Mouse (Mus musculus): ENCODE measurements at regions not wholly inside any gene's neighbourhood (a gene's known extent, or its start where the extent isn't known, plus 50 kb on each side); places are given as distances from the start of the nearest gene placed in this dataset.

- TF ChIP-seq POLR2A (IDR thresholded peaks at IDR 0.05; ENCODE audit: low read depth, low read length) (no peak), SMC3 (IDR thresholded peaks at IDR 0.05; ENCODE audit: low read depth, low read length) (no peak), CTCF (conservative IDR thresholded peaks at IDR 0.05 in 1 of 2, IDR thresholded peaks at IDR 0.05 in 1 of 2; ENCODE audit: low read depth in 2 of 2, low read length in 2 of 2) (no peak), USF1 (IDR thresholded peaks at IDR 0.05; ENCODE audit: low read depth, low read length) (no peak), TCF12 (IDR thresholded peaks at IDR 0.05; ENCODE audit: low read depth, low read length) (no peak), EP300 (IDR thresholded peaks at IDR 0.05; ENCODE audit: low read length) (no peak), POLR2AphosphoS2 (IDR thresholded peaks at IDR 0.05; ENCODE audit: low read depth, low read length) (no peak), ZKSCAN1 (IDR thresholded peaks at IDR 0.05; ENCODE audit: borderline replicate concordance, low read depth, low read length) (no peak), ZNF384 (IDR thresholded peaks at IDR 0.05; ENCODE audit: low read depth, low read length) (no peak), ZMIZ1 (IDR thresholded peaks at IDR 0.05; ENCODE audit: low read depth, low read length) (no peak), RAD21 (IDR thresholded peaks at IDR 0.05; ENCODE audit: low read depth, low read length) (no peak)
Observed at GRCm38 (mm10) chr15:56896553-56896952, 580.9 kb downstream of the Slc22a22 start.
